Mouse (Mus musculus) G1E-ER4 (cell line): ENCODE measurements around the gene Ulk4. TPM values are rescaled to one million over a fixed set of nuclear protein-coding genes. Genes with fewer than 3 reads are reported as not detected.

Experiments used
- GATA1 ChIP-seq: IDR thresholded peaks from one replicate; pipeline ENCODE4 v1.8.0; 2012; ENCODE audit warnings: low read length, inconsistent platforms
- polyA plus RNA-seq: library from polyadenylated mRNA; stranded (reverse); fragments of >175 nt; gene quantifications from 2 replicates; pipeline ENCODE4 v1.2.3, GENCODE M21; 2012

Gene Ulk4
- polyA plus RNA-seq, 1 experiment, result 0.17 TPM

- TF ChIP-seq GATA1, result no peak
Measured at GRCm38 (mm10) chr9:120986994-120987393, 290.0 kb downstream of the Ulk4 start.

GRCm38 (mm10) chr9:120986255-120986654 is 290.7 kb downstream of the Ulk4 start:
- TF ChIP-seq GATA1, result no peak

- no peak for TF ChIP-seq GATA1
Measured at GRCm38 (mm10) chr9:120985524-120985923, 291.5 kb downstream of the Ulk4 start.

- TF ChIP-seq GATA1, result no peak
Measured at GRCm38 (mm10) chr9:120985009-120985408, 292.0 kb downstream of the Ulk4 start.

- no peak for TF ChIP-seq GATA1
Measured at GRCm38 (mm10) chr9:120984509-120984908, 292.5 kb downstream of the Ulk4 start.

GRCm38 (mm10) chr9:120983849-120984248 is 293.1 kb downstream of the Ulk4 start:
- no peak for TF ChIP-seq GATA1

GRCm38 (mm10) chr9:120981777-120982176 is 295.2 kb downstream of the Ulk4 start:
- TF ChIP-seq GATA1, result no peak

GRCm38 (mm10) chr9:120976856-120977255 is 300.1 kb downstream of the Ulk4 start:
- no peak for TF ChIP-seq GATA1

- TF ChIP-seq GATA1, result no peak
Measured at GRCm38 (mm10) chr9:120976158-120976557, 300.8 kb downstream of the Ulk4 start.

GRCm38 (mm10) chr9:120974209-120974608 is 302.8 kb downstream of the Ulk4 start:
- TF ChIP-seq GATA1, result no peak

- TF ChIP-seq GATA1, result no peak
Measured at GRCm38 (mm10) chr9:120973026-120973515, 303.9 kb downstream of the Ulk4 start.

GRCm38 (mm10) chr9:120965007-120965406 is 312.0 kb downstream of the Ulk4 start:
- no peak for TF ChIP-seq GATA1

GRCm38 (mm10) chr9:120964224-120964623 is 312.8 kb downstream of the Ulk4 start:
- TF ChIP-seq GATA1, result no peak

- no peak for TF ChIP-seq GATA1
Measured at GRCm38 (mm10) chr9:120963720-120964119, 313.3 kb downstream of the Ulk4 start.

GRCm38 (mm10) chr9:120963104-120963503 is 313.9 kb downstream of the Ulk4 start:
- TF ChIP-seq GATA1, result no peak

GRCm38 (mm10) chr9:120961969-120962700 is 314.9 kb downstream of the Ulk4 start:
- TF ChIP-seq GATA1, result no peak

- no peak for TF ChIP-seq GATA1
Measured at GRCm38 (mm10) chr9:120961466-120961865, 315.5 kb downstream of the Ulk4 start.
